Mouse (Mus musculus): ENCODE measurements around the gene Fgfr2. TPM values are rescaled to one million over a fixed set of nuclear protein-coding genes. Genes with fewer than 3 reads are reported as not detected.

Gene Fgfr2
- polyA plus RNA-seq, 1 experiment: 1.7 TPM

- no peaks in the 10 kb centered on the region for H3K79me3 ChIP-seq (ENCODE audit: low read depth)
- TF ChIP-seq CEBPB (IDR thresholded peaks at IDR 0.05; ENCODE audit: low read depth) (no peak), MYOG (IDR thresholded peaks at IDR 0.05; ENCODE audit: control insufficient read depth, extremely low read depth, insufficient read length) (no peak), FOSL1 (IDR thresholded peaks at IDR 0.05; ENCODE audit: insufficient read depth, low read length, poor library complexity, severe bottlenecking) (no peak), USF1 (IDR thresholded peaks at IDR 0.05; ENCODE audit: low read depth) (no peak), MYOD1 (IDR thresholded peaks at IDR 0.05; ENCODE audit: control insufficient read depth, insufficient read length, low read depth) (no peak), MAX (IDR thresholded peaks at IDR 0.05) (no peak), CTCF (IDR thresholded peaks at IDR 0.05; ENCODE audit: control insufficient read depth, insufficient read depth, insufficient read length) (no peak)
- H3K79me2 ChIP-seq (ENCODE audit: control insufficient read depth, insufficient read depth): no peaks in the 10 kb centered on the region
- no peak overlapping the region for H3ac ChIP-seq (ENCODE audit: control insufficient read depth, insufficient read length, low read depth)
- peaks cover 11% of the 10 kb centered on the region for H3K27me3 ChIP-seq (ENCODE audit: control insufficient read depth, insufficient read depth, insufficient read length)
- H3K4me3 ChIP-seq (ENCODE audit: insufficient read depth, poor library complexity, severe bottlenecking): no peak overlapping the region
- no peaks in the 10 kb centered on the region for H3K36me3 ChIP-seq (ENCODE audit: control insufficient read depth, insufficient read depth)
These were observed 1024.7 kb downstream of the Fgfr2 start for GRCm38 (mm10) chr7:132098441-132098840.

GRCm38 (mm10) chr7:132094666-132095065, 1028.5 kb downstream of the Fgfr2 start:
- no peaks in the 10 kb centered on the region for H3K36me3 ChIP-seq (ENCODE audit: control insufficient read depth, insufficient read depth)
- no peaks in the 10 kb centered on the region for H3K79me2 ChIP-seq (ENCODE audit: control insufficient read depth, insufficient read depth)
- H3ac ChIP-seq (ENCODE audit: control insufficient read depth, insufficient read length, low read depth): no peak overlapping the region
- H3K4me3 ChIP-seq (ENCODE audit: insufficient read depth, poor library complexity, severe bottlenecking): no peak overlapping the region
- TF ChIP-seq CEBPB (IDR thresholded peaks at IDR 0.05; ENCODE audit: low read depth) (no peak), USF1 (IDR thresholded peaks at IDR 0.05; ENCODE audit: low read depth) (no peak), MYOD1 (IDR thresholded peaks at IDR 0.05; ENCODE audit: control insufficient read depth, insufficient read length, low read depth) (no peak), MYOG (IDR thresholded peaks at IDR 0.05; ENCODE audit: control insufficient read depth, extremely low read depth, insufficient read length) (no peak), CTCF (IDR thresholded peaks at IDR 0.05; ENCODE audit: control insufficient read depth, insufficient read depth, insufficient read length) (no peak), FOSL1 (IDR thresholded peaks at IDR 0.05; ENCODE audit: insufficient read depth, low read length, poor library complexity, severe bottlenecking) (no peak), MAX (IDR thresholded peaks at IDR 0.05) (no peak)
- H3K79me3 ChIP-seq (ENCODE audit: low read depth): no peaks in the 10 kb centered on the region
- H3K27me3 ChIP-seq (ENCODE audit: control insufficient read depth, insufficient read depth, insufficient read length): peaks cover 11% of the 10 kb centered on the region

GRCm38 (mm10) chr7:132091551-132091950, 1031.6 kb downstream of the Fgfr2 start:
- no peak overlapping the region for H3ac ChIP-seq (ENCODE audit: control insufficient read depth, insufficient read length, low read depth)
- TF ChIP-seq FOSL1 (IDR thresholded peaks at IDR 0.05; ENCODE audit: insufficient read depth, low read length, poor library complexity, severe bottlenecking) (no peak), CTCF (IDR thresholded peaks at IDR 0.05; ENCODE audit: control insufficient read depth, insufficient read depth, insufficient read length) (no peak), CEBPB (IDR thresholded peaks at IDR 0.05; ENCODE audit: low read depth) (no peak), MYOG (IDR thresholded peaks at IDR 0.05; ENCODE audit: control insufficient read depth, extremely low read depth, insufficient read length) (no peak)
- no peaks in the 10 kb centered on the region for H3K79me3 ChIP-seq (ENCODE audit: low read depth)
- H3K36me3 ChIP-seq (ENCODE audit: control insufficient read depth, insufficient read depth): no peaks in the 10 kb centered on the region
- H3K4me3 ChIP-seq (ENCODE audit: insufficient read depth, poor library complexity, severe bottlenecking): no peak overlapping the region
- peaks cover 11% of the 10 kb centered on the region for H3K27me3 ChIP-seq (ENCODE audit: control insufficient read depth, insufficient read depth, insufficient read length)
- no peaks in the 10 kb centered on the region for H3K79me2 ChIP-seq (ENCODE audit: control insufficient read depth, insufficient read depth)

- no peaks in the 10 kb centered on the region for H3K36me3 ChIP-seq (ENCODE audit: control insufficient read depth, insufficient read depth)
- TF ChIP-seq MAX (IDR thresholded peaks at IDR 0.05) (no peak), USF1 (IDR thresholded peaks at IDR 0.05; ENCODE audit: low read depth) (no peak), FOSL1 (IDR thresholded peaks at IDR 0.05; ENCODE audit: insufficient read depth, low read length, poor library complexity, severe bottlenecking) (no peak), CTCF (IDR thresholded peaks at IDR 0.05; ENCODE audit: control insufficient read depth, insufficient read depth, insufficient read length) (no peak), CEBPB (IDR thresholded peaks at IDR 0.05; ENCODE audit: low read depth) (no peak), MYOD1 (IDR thresholded peaks at IDR 0.05; ENCODE audit: control insufficient read depth, insufficient read length, low read depth) (no peak), MYOG (IDR thresholded peaks at IDR 0.05; ENCODE audit: control insufficient read depth, extremely low read depth, insufficient read length) (no peak)
- H3K27me3 ChIP-seq (ENCODE audit: control insufficient read depth, insufficient read depth, insufficient read length): no peaks in the 10 kb centered on the region
These were observed 1034.5 kb downstream of the Fgfr2 start for GRCm38 (mm10) chr7:132088606-132089005.

GRCm38 (mm10) chr7:132088181-132088580, 1035.0 kb downstream of the Fgfr2 start:
- Histone ChIP-seq H3K79me2 (ENCODE audit: control insufficient read depth, insufficient read depth) (no peaks in the 10 kb centered on the region), H3K79me3 (ENCODE audit: low read depth) (no peaks in the 10 kb centered on the region), H3K27me3 (ENCODE audit: control insufficient read depth, insufficient read depth, insufficient read length) (peaks cover 2% of the 10 kb centered on the region), H3K36me3 (ENCODE audit: control insufficient read depth, insufficient read depth) (no peaks in the 10 kb centered on the region), H3ac (ENCODE audit: control insufficient read depth, insufficient read length, low read depth) (no peak overlapping the region), H3K4me3 (ENCODE audit: insufficient read depth, poor library complexity, severe bottlenecking) (no peak overlapping the region)
- TF ChIP-seq FOSL1 (IDR thresholded peaks at IDR 0.05; ENCODE audit: insufficient read depth, low read length, poor library complexity, severe bottlenecking) (no peak), CTCF (IDR thresholded peaks at IDR 0.05; ENCODE audit: control insufficient read depth, insufficient read depth, insufficient read length) (no peak), MYOD1 (IDR thresholded peaks at IDR 0.05; ENCODE audit: control insufficient read depth, insufficient read length, low read depth) (no peak), MAX (IDR thresholded peaks at IDR 0.05) (no peak), CEBPB (IDR thresholded peaks at IDR 0.05; ENCODE audit: low read depth) (no peak), USF1 (IDR thresholded peaks at IDR 0.05; ENCODE audit: low read depth) (no peak), MYOG (IDR thresholded peaks at IDR 0.05; ENCODE audit: control insufficient read depth, extremely low read depth, insufficient read length) (no peak)

More at GRCm38 (mm10) chr7:132088606-132089005, 1034.5 kb downstream of the Fgfr2 start:
- no peaks in the 10 kb centered on the region for H3K79me2 ChIP-seq (ENCODE audit: control insufficient read depth, insufficient read depth)
- H3ac ChIP-seq (ENCODE audit: control insufficient read depth, insufficient read length, low read depth): no peak overlapping the region
- no peak overlapping the region for H3K4me3 ChIP-seq (ENCODE audit: insufficient read depth, poor library complexity, severe bottlenecking)
- no peaks in the 10 kb centered on the region for H3K79me3 ChIP-seq (ENCODE audit: low read depth)

GRCm38 (mm10) chr7:132075825-132076224, 1047.3 kb downstream of the Fgfr2 start:
- H3K36me3 ChIP-seq (ENCODE audit: control insufficient read depth, insufficient read depth): no peaks in the 10 kb centered on the region
- no peak overlapping the region for H3K4me3 ChIP-seq (ENCODE audit: insufficient read depth, poor library complexity, severe bottlenecking)
- no peaks in the 10 kb centered on the region for H3K79me2 ChIP-seq (ENCODE audit: control insufficient read depth, insufficient read depth)
- H3K27me3 ChIP-seq (ENCODE audit: control insufficient read depth, insufficient read depth, insufficient read length): no peaks in the 10 kb centered on the region
- TF ChIP-seq MYOD1 (IDR thresholded peaks at IDR 0.05; ENCODE audit: control insufficient read depth, insufficient read length, low read depth) (no peak), CTCF (IDR thresholded peaks at IDR 0.05; ENCODE audit: control insufficient read depth, insufficient read depth, insufficient read length) (no peak), MYOG (IDR thresholded peaks at IDR 0.05; ENCODE audit: control insufficient read depth, extremely low read depth, insufficient read length) (no peak), FOSL1 (IDR thresholded peaks at IDR 0.05; ENCODE audit: insufficient read depth, low read length, poor library complexity, severe bottlenecking) (no peak), MAX (IDR thresholded peaks at IDR 0.05) (no peak), USF1 (IDR thresholded peaks at IDR 0.05; ENCODE audit: low read depth) (no peak), CEBPB (IDR thresholded peaks at IDR 0.05; ENCODE audit: low read depth) (no peak)
- no peaks in the 10 kb centered on the region for H3K79me3 ChIP-seq (ENCODE audit: low read depth)
- H3ac ChIP-seq (ENCODE audit: control insufficient read depth, insufficient read length, low read depth): no peak overlapping the region
